Mouse (Mus musculus) liver, postnatal 0 days (tissue): Measurements from ENCODE around the gene Bmp7. TPM values are rescaled to one million over a fixed set of nuclear protein-coding genes. Genes with fewer than 3 reads are reported as not detected.

Experiments
- ATAC-seq: fragments of 200-750 bp; cut with Nextera tagmentation; 2 replicates; pipeline ENCODE4 v1.8.0; 2017; ENCODE audit warnings: mild to moderate bottlenecking, moderate library complexity
- DNase-seq: peaks from one replicate; pipeline ENCODE4 v3.0.0-alpha.2; 2016
- H3K27ac ChIP-seq: fragments of 300-500 bp; sonication (generic); 2 replicates; pipeline ENCODE4 v1.5.1; 2014; ENCODE audit warnings: antibody characterized with exemption, moderate library complexity, mild to moderate bottlenecking, low read depth
- H3K27me3 ChIP-seq: fragments of 300-500 bp; sonication (generic); 2 replicates; pipeline ENCODE4 v1.6.1; 2014; ENCODE audit warnings: low read length, control low read depth, mixed read lengths; ENCODE audit not compliant: insufficient read depth
- H3K36me3 ChIP-seq: fragments of 300-500 bp; sonication (generic); replicated peaks from 2 replicates; pipeline ENCODE4 v1.6.1; 2014; ENCODE audit warnings: mild to moderate bottlenecking, control low read depth, low read length, moderate library complexity, mixed read lengths; ENCODE audit not compliant: insufficient read depth
- H3K4me1 ChIP-seq: fragments of 300-500 bp; sonication (generic); 2 replicates; pipeline ENCODE4 v1.6.1; 2014; ENCODE audit warnings: antibody characterized with exemption, mild to moderate bottlenecking, control low read depth; ENCODE audit not compliant: insufficient read depth
- H3K4me2 ChIP-seq: fragments of 300-500 bp; sonication (generic); 2 replicates; pipeline ENCODE4 v1.6.1; 2014; ENCODE audit warnings: low read depth, mild to moderate bottlenecking, low read length, moderate library complexity, mixed read lengths
- H3K4me3 ChIP-seq: fragments of 300-500 bp; sonication (generic); 2 replicates; pipeline ENCODE4 v1.5.1; 2014; ENCODE audit warnings: low read depth, low read length
- H3K9ac ChIP-seq: fragments of 300-500 bp; sonication (generic); replicated peaks from 2 replicates; pipeline ENCODE4 v1.6.1; 2014; ENCODE audit warnings: mild to moderate bottlenecking, moderate library complexity
- H3K9me3 ChIP-seq: fragments of 300-500 bp; sonication (generic); 2 replicates; pipeline ENCODE4 v1.6.1; 2016; ENCODE audit warnings: mild to moderate bottlenecking, control low read depth, low read length, mixed read lengths
- CTCF ChIP-seq: sonication (generic); IDR thresholded peaks from 2 replicates; pipeline ENCODE4 v1.5.1; 2016; ENCODE audit warnings: antibody characterized with exemption, low read depth
- EP300 ChIP-seq: IDR thresholded peaks from 2 replicates; pipeline ENCODE4 v1.6.1; 2016; ENCODE audit warnings: antibody characterized with exemption, low read depth, mild to moderate bottlenecking
- WGBS: fragments of 180-500 bp; shearing (Covaris S2); extraction: QIAGEN DNeasy Blood & Tissue Kit; methylation state at CpG from one replicate; pipeline ENCODE4 v1.1.7; 2014; ENCODE audit not compliant: insufficient replicate concordance; 5-methylcytosine and 5-hydroxymethylcytosine counted together
- polyA plus RNA-seq: library from polyadenylated mRNA; unstranded; fragments of >200 nt; fragmentation: Nextera tagmentation; extraction: Ambion mirVana; gene quantifications from 2 replicates; pipeline ENCODE4 v1.2.1, GENCODE M21; 2015

Bmp7 gene
- 0.32 and 0.49 TPM in 2 replicates for polyA plus RNA-seq

- H3K27ac ChIP-seq = no peak within 1 kb of the TSS
- H3K27me3 ChIP-seq = peaks cover 66% of the 10 kb centered on the region
- under 1% methylated on average over 53 of the region's 82 CpGs for WGBS
- H3K4me1 ChIP-seq = peaks cover 8% of the 10 kb centered on the region; the same call in 1 of the 2 replicates
- TF ChIP-seq EP300 (no peak), CTCF (no peak)
- no peaks in the 10 kb centered on the region for H3K36me3 ChIP-seq
- no peaks in the 10 kb centered on the region for H3K9me3 ChIP-seq
- peak; percentile 73 for ATAC-seq
- peak; percentile 64 for DNase-seq
- H3K4me3 ChIP-seq = peak within 1 kb of the TSS; percentile 47
- peak within 1 kb of the TSS; percentile 72 for H3K4me2 ChIP-seq
- H3K9ac ChIP-seq = 0 out of 2 replicates have a peak within 1 kb of the TSS, but pooled peaks have one; percentile 21
These were observed at the start of gene Bmp7 for GRCm38 (mm10) chr2:172940003-172940798. Bmp7 (minus strand) TSS chr2:172940321.

DNA sequence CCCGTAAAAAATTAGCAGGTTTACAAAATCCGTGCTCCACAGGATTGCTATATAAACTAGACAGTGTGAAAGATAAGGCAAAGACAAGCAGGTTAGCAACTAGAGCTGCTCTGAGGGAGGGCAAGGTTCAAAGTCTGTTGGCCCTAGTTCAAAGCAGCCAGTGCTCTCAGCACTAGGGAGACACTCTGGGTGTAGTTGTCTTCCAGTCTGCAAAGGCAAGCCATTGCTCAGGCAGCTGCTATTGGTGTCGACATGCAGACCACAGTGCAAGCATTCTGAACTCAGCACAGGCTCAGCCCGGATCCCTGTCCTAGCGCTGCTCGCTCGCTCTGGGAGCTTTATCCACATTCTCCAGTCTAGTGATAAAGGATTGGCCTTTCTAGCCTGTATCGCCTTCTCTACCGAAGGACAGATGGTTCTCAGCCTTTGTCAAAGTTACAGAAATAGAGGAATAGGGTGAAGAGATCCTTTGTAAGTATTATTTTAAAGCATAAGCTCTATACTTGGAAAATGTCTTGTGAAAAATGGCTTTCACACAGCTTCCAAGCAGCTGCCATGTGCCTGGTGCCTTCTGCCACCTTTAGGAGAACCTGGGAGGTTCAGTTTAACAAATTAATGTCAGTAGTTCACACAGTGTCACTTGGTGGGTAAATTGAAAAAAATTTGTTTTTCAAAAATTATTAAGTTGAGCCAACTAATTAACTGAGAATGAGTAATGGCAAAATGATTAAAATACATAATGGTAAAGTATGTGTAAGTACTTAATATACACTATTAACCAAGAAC lies 42.8 kb upstream of the Bmp7 start:
- peak; percentile 46 for DNase-seq
- H3K27ac ChIP-seq = no peak overlapping the region
- no peaks in the 10 kb centered on the region for H3K27me3 ChIP-seq
- H3K4me2 ChIP-seq = no peak overlapping the region
- TF ChIP-seq EP300 = no peak
- TF ChIP-seq CTCF = peak; percentile 31
- 59% methylated on average over 9 of the region's 9 CpGs for WGBS
- H3K4me3 ChIP-seq = no peak overlapping the region
- H3K9me3 ChIP-seq = no peaks in the 10 kb centered on the region
- ATAC-seq = peak; percentile 74
- no peaks in the 10 kb centered on the region for H3K36me3 ChIP-seq
- H3K9ac ChIP-seq = no peak overlapping the region
- no peaks in the 10 kb centered on the region; the same call in 1 of the 2 replicates for H3K4me1 ChIP-seq

DNA sequence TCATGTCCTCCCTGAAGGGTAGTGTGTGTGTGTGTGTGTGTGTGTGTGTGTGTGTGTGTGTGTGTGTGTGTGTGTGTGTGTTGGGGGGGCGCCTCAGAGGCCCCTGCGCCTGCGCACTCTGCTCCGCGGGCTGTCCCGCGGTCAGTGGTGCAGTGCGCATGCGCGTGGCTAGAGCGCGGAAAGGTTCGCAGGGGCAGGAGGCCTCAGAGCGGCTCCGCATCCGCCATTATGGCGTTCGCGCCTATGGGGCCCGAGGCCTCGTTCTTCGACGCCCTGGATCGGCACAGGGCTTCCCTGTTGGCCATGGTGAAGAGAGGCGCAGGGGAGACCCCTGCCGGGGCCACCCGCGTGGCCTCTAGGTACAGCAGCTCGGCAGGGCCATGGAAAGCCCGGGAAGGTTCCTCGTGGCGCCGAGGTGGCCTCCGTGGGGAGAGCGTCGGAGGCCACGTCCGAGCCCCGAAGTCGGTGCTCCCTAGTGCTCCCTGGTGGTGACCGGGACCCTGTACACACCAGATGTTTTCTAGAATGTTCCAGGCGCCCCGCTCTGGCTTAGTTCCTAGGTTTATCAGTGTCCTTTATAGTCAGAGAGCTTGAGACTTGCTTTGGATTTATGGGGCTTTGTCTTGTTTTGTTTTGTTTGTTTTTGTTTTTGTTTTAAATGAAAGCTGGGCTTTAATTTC lies 39.7 kb upstream of the Bmp7 start:
- Histone ChIP-seq H3K27me3 (no peaks in the 10 kb centered on the region), H3K4me1 (peaks cover 7% of the 10 kb centered on the region; the same call in 1 of the 2 replicates), H3K4me2 (no peak overlapping the region), H3K9me3 (no peaks in the 10 kb centered on the region), H3K36me3 (no peaks in the 10 kb centered on the region), H3K27ac (no peak overlapping the region), H3K9ac (no peak overlapping the region), H3K4me3 (no peak overlapping the region)
- WGBS = 94% methylated on average over 43 of the region's 43 CpGs
- no peak for TF ChIP-seq CTCF
- no peak for TF ChIP-seq EP300
- ATAC-seq = no peak
- DNase-seq = no peak

GRCm38 (mm10) chr2:172978131-172978633 lies 38.1 kb upstream of the Bmp7 start:
- H3K4me1 ChIP-seq = peaks cover 10% of the 10 kb centered on the region; the same call in 1 of the 2 replicates
- no peak overlapping the region for H3K4me3 ChIP-seq
- no peak for DNase-seq
- H3K9me3 ChIP-seq = no peaks in the 10 kb centered on the region
- no peak overlapping the region for H3K9ac ChIP-seq
- ATAC-seq = no peak
- H3K27ac ChIP-seq = 0 out of 2 replicates have a peak overlapping the region, but pooled peaks have one; percentile 24
- TF ChIP-seq EP300 (no peak), CTCF (no peak)
- WGBS = 48% methylated on average over 4 of the region's 4 CpGs
- H3K27me3 ChIP-seq = no peaks in the 10 kb centered on the region
- H3K4me2 ChIP-seq = peak overlapping the region; percentile 38; the same call in 1 of the 2 replicates
- H3K36me3 ChIP-seq = no peaks in the 10 kb centered on the region

- DNase-seq (peak; percentile 44), ATAC-seq (peak; percentile 54)
- Histone ChIP-seq H3K36me3 (no peaks in the 10 kb centered on the region), H3K4me3 (no peak within 1 kb of the TSS), H3K4me2 (peak within 1 kb of the TSS; percentile 38; the same call in 1 of the 2 replicates), H3K9me3 (no peaks in the 10 kb centered on the region), H3K27me3 (no peaks in the 10 kb centered on the region), H3K9ac (peak within 1 kb of the TSS; percentile 26), H3K27ac (peak within 1 kb of the TSS; percentile 62; the same call in 1 of the 2 replicates), H3K4me1 (peaks cover 10% of the 10 kb centered on the region; the same call in 1 of the 2 replicates)
- TF ChIP-seq EP300 = no peak
- TF ChIP-seq CTCF = no peak
- WGBS = 20% methylated on average over 13 of the region's 14 CpGs
These were observed 37.4 kb upstream of the Bmp7 start, which contains the start of gene Spo11 for GRCm38 (mm10) chr2:172977409-172978130. Spo11 (plus strand) TSS chr2:172977700.
